ENCODE assay signal across 8 mouse cellular contexts in the genomic region with DNA sequence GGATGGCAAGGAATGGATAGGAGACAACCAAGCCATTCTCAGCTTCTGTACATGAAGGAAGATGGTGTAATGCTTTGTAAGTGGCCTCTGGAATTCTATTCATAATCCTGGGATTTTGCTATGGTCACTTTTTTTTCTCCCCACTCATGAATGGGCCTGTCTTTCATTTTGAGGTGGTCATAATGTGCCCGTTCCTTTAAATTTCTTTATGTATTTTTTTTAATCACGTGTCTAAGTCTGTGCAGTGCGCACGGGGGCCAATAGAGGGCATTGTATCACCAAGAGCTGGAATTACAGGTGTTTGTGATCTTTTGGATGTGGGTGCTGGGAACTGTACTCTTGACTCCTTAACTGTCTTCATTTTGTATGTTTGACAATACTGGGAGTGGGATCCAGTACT. TPM values are rescaled to one million over a fixed set of nuclear protein-coding genes. Genes with fewer than 3 reads are reported as not detected.
DNase-seq lines count a peak whose midpoint lies in the region; ATAC-seq lines count a peak whose summit lies in the region.

No protein-coding gene starts in this region.

- WGBS in embryonic facial prominence, embryonic 15.5 days = 4% methylated on average over 4 of the region's 4 CpGs
- 11% methylated on average over 4 of the region's 4 CpGs for WGBS in hindbrain, embryonic 14.5 days
- 15% methylated on average over 4 of the region's 4 CpGs for WGBS in limb, embryonic 11.5 days
- 11% methylated on average over 4 of the region's 4 CpGs for WGBS in midbrain, embryonic 12.5 days

- ATAC-seq in embryonic facial prominence, embryonic 15.5 days (ENCODE audit: insufficient number of reproducible peaks, low FRiP score, low TSS enrichment, low read depth) = no peak
- ATAC-seq in hindbrain, embryonic 14.5 days (ENCODE audit: low FRiP score) = no peak
- no peak for ATAC-seq in limb, embryonic 11.5 days (ENCODE audit: insufficient number of reproducible peaks, low FRiP score, low TSS enrichment, low read depth)
- no peak for ATAC-seq in midbrain, embryonic 12.5 days (ENCODE audit: low FRiP score, low read depth)

- H3K27me3 ChIP-seq in embryonic facial prominence, embryonic 15.5 days = no peaks in the 10 kb centered on the region
- H3K27me3 ChIP-seq in hindbrain, embryonic 14.5 days (ENCODE audit: control insufficient read depth, insufficient read depth, low read length) = no peaks in the 10 kb centered on the region
- H3K27me3 ChIP-seq in limb, embryonic 11.5 days (ENCODE audit: control insufficient read depth, insufficient read depth, low read length) = no peaks in the 10 kb centered on the region
- H3K27me3 ChIP-seq in midbrain, embryonic 12.5 days = no peaks in the 10 kb centered on the region

- no peaks in the 10 kb centered on the region for H3K9me3 ChIP-seq in embryonic facial prominence, embryonic 15.5 days (replicated peaks)
- no peaks in the 10 kb centered on the region for H3K9me3 ChIP-seq in hindbrain, embryonic 14.5 days (ENCODE audit: control insufficient read depth, low read length)
- no peaks in the 10 kb centered on the region for H3K9me3 ChIP-seq in limb, embryonic 11.5 days (ENCODE audit: control insufficient read depth, low read length)
- H3K9me3 ChIP-seq in midbrain, embryonic 12.5 days = no peaks in the 10 kb centered on the region

- peaks cover 7% of the 10 kb centered on the region; the same call in 1 of the 2 replicates for H3K36me3 ChIP-seq in embryonic facial prominence, embryonic 15.5 days
- H3K36me3 ChIP-seq in hindbrain, embryonic 14.5 days (replicated peaks; ENCODE audit: control insufficient read depth, insufficient read depth) = no peaks in the 10 kb centered on the region
- H3K36me3 ChIP-seq in limb, embryonic 11.5 days (ENCODE audit: control insufficient read depth, insufficient read depth, low read length) = peaks cover 10% of the 10 kb centered on the region; the same call in 1 of the 2 replicates
- H3K36me3 ChIP-seq in midbrain, embryonic 12.5 days = peaks cover 18% of the 10 kb centered on the region; the same call in 1 of the 2 replicates

- H3K9ac ChIP-seq in embryonic facial prominence, embryonic 15.5 days = peak overlapping the region; percentile 41
- peak overlapping the region; percentile 33; the same call in 1 of the 2 replicates for H3K9ac ChIP-seq in hindbrain, embryonic 14.5 days
- peak overlapping the region; percentile 49 for H3K9ac ChIP-seq in limb, embryonic 11.5 days (ENCODE audit: low read length)
- H3K9ac ChIP-seq in midbrain, embryonic 12.5 days (replicated peaks) = peak overlapping the region; percentile 63

- H3K27ac ChIP-seq in embryonic facial prominence, embryonic 15.5 days (replicated peaks) = peak overlapping the region; percentile 82
- no peak overlapping the region for H3K27ac ChIP-seq in hindbrain, embryonic 14.5 days
- peak overlapping the region; percentile 48; the same call in 1 of the 2 replicates for H3K27ac ChIP-seq in limb, embryonic 11.5 days (replicated peaks; ENCODE audit: low read depth, low read length)
- peak overlapping the region; percentile 57 for H3K27ac ChIP-seq in midbrain, embryonic 12.5 days (replicated peaks)

- peak overlapping the region; percentile 55 for H3K4me2 ChIP-seq in embryonic facial prominence, embryonic 15.5 days (replicated peaks)
- peak overlapping the region; percentile 66 for H3K4me2 ChIP-seq in hindbrain, embryonic 14.5 days (replicated peaks)
- H3K4me2 ChIP-seq in limb, embryonic 11.5 days (ENCODE audit: low read depth, severe bottlenecking) = peak overlapping the region; percentile 57
- peak overlapping the region; percentile 69 for H3K4me2 ChIP-seq in midbrain, embryonic 12.5 days (replicated peaks)

- peaks cover 9% of the 10 kb centered on the region; the same call in 1 of the 2 replicates for H3K4me1 ChIP-seq in embryonic facial prominence, embryonic 15.5 days
- peaks cover 6% of the 10 kb centered on the region; the same call in 1 of the 2 replicates for H3K4me1 ChIP-seq in hindbrain, embryonic 14.5 days (replicated peaks; ENCODE audit: control insufficient read depth, insufficient read depth, low read length)
- no peaks in the 10 kb centered on the region; the same call in 1 of the 2 replicates for H3K4me1 ChIP-seq in limb, embryonic 11.5 days (ENCODE audit: control insufficient read depth, insufficient read depth, low read length)
- peaks cover 11% of the 10 kb centered on the region for H3K4me1 ChIP-seq in midbrain, embryonic 12.5 days

- peak; percentile 29 for DNase-seq in right cerebral cortex, postnatal 4 days
- no peak for DNase-seq in right cerebral cortex, adult 18-20 months
- DNase-seq in adrenal gland, postnatal 36 days = peak; percentile 42
- no peak for DNase-seq in hindbrain, embryonic 14.5 days (ENCODE audit: low spot score)
- DNase-seq in limb, embryonic 11.5 days (ENCODE audit: low spot score) = peak; percentile 64
- DNase-seq in testis, postnatal 10 days (ENCODE audit: low spot score) = peak; percentile 68

- peak overlapping the region; percentile 68 for H3K4me3 ChIP-seq in embryonic facial prominence, embryonic 15.5 days (replicated peaks)
- peak overlapping the region; percentile 68 for H3K4me3 ChIP-seq in hindbrain, embryonic 14.5 days (replicated peaks; ENCODE audit: low read length)
- H3K4me3 ChIP-seq in limb, embryonic 11.5 days (ENCODE audit: low read depth, low read length) = peak overlapping the region; percentile 60
- H3K4me3 ChIP-seq in midbrain, embryonic 12.5 days = peak overlapping the region; percentile 62

RNA-seq across cellular contexts. Expression of a gene that starts 0.7 kb away (rescaled TPM):
- 1 to 10 TPM; 2.9 to 4.1 TPM for total RNA-seq in adrenal gland, postnatal 36 days (2021)
- 17.1 and 23.5 TPM in 2 replicates for polyA plus RNA-seq in embryonic facial prominence, embryonic 15.5 days (2015; fragmentation: Nextera tagmentation; extraction: Ambion mirVana)
- 5.4 and 5.9 TPM in 2 replicates for polyA plus RNA-seq in hindbrain, embryonic 14.5 days (2014; fragmentation: Nextera tagmentation; extraction: Ambion mirVana)
- 29.3 and 30.5 TPM in 2 replicates for polyA plus RNA-seq in limb, embryonic 11.5 days (2014; fragmentation: Nextera tagmentation; extraction: Ambion mirVana)
- 24.2 and 28.7 TPM in 2 replicates for polyA plus RNA-seq in midbrain, embryonic 12.5 days (2016; fragmentation: Nextera tagmentation; extraction: Ambion mirVana)

RNA-seq across cellular contexts. Expression of a gene that starts 0.9 kb away (rescaled TPM):
- total RNA-seq in adrenal gland, postnatal 36 days (2021) = 10 to 100 TPM; 12.7 to 20.7 TPM
- polyA plus RNA-seq in embryonic facial prominence, embryonic 15.5 days (2015; fragmentation: Nextera tagmentation; extraction: Ambion mirVana) = 24.6 and 25.2 TPM in 2 replicates
- polyA plus RNA-seq in hindbrain, embryonic 14.5 days (2014; fragmentation: Nextera tagmentation; extraction: Ambion mirVana) = 7.8 and 10.3 TPM in 2 replicates
- polyA plus RNA-seq in limb, embryonic 11.5 days (2014; fragmentation: Nextera tagmentation; extraction: Ambion mirVana) = 25.8 and 27.8 TPM in 2 replicates
- polyA plus RNA-seq in midbrain, embryonic 12.5 days (2016; fragmentation: Nextera tagmentation; extraction: Ambion mirVana) = 20.5 and 21.6 TPM in 2 replicates

RNA-seq across cellular contexts. Expression of a gene that starts 30.6 kb away (rescaled TPM):
- 10 to 100 TPM; 42.5 to 47.1 TPM for total RNA-seq in adrenal gland, postnatal 36 days (2021)
- 18.6 and 21.4 TPM in 2 replicates for polyA plus RNA-seq in embryonic facial prominence, embryonic 15.5 days (2015; fragmentation: Nextera tagmentation; extraction: Ambion mirVana)
- polyA plus RNA-seq in hindbrain, embryonic 14.5 days (2014; fragmentation: Nextera tagmentation; extraction: Ambion mirVana) = 48.9 and 49.6 TPM in 2 replicates
- polyA plus RNA-seq in limb, embryonic 11.5 days (2014; fragmentation: Nextera tagmentation; extraction: Ambion mirVana) = 37.8 and 42.2 TPM in 2 replicates
- 36.5 and 37.5 TPM in 2 replicates for polyA plus RNA-seq in midbrain, embryonic 12.5 days (2016; fragmentation: Nextera tagmentation; extraction: Ambion mirVana)

RNA-seq across cellular contexts. Expression of a gene that starts 39.1 kb away (rescaled TPM):
- total RNA-seq in adrenal gland, postnatal 36 days (2021) = 10 to 100 TPM; 18.5 to 21.9 TPM
- polyA plus RNA-seq in embryonic facial prominence, embryonic 15.5 days (2015; fragmentation: Nextera tagmentation; extraction: Ambion mirVana) = 12.6 and 12.7 TPM in 2 replicates
- polyA plus RNA-seq in hindbrain, embryonic 14.5 days (2014; fragmentation: Nextera tagmentation; extraction: Ambion mirVana) = 27.3 and 30.0 TPM in 2 replicates
- polyA plus RNA-seq in limb, embryonic 11.5 days (2014; fragmentation: Nextera tagmentation; extraction: Ambion mirVana) = 12.9 and 17.7 TPM in 2 replicates
- 24.7 and 24.8 TPM in 2 replicates for polyA plus RNA-seq in midbrain, embryonic 12.5 days (2016; fragmentation: Nextera tagmentation; extraction: Ambion mirVana)

Comparison
In these comparisons a context has a peak if more than half of its experiments do, and no peak if none do; other contexts are left out.
1. DNase-seq: peak in right cerebral cortex, postnatal 4 days (single experiment), adrenal gland, postnatal 36 days (2 of 2), limb, embryonic 11.5 days (single experiment) and testis, postnatal 10 days (single experiment); none in right cerebral cortex, adult 18-20 months (single experiment) and hindbrain, embryonic 14.5 days (single experiment).
2. Peak in every context shown above with its lines, with median percentiles within 50 percentile points of each other: H3K4me2 ChIP-seq, H3K4me3 ChIP-seq and H3K9ac ChIP-seq.